Mouse (Mus musculus) spleen, adult 18-20 months (tissue): Measurements from ENCODE around the gene Clic4.

Experiments used
- DNase-seq, 2 experiments: peaks; one replicate each; pipeline ENCODE4 v3.0.0; 2022; ENCODE audit warnings: mixed read lengths in 2 of 2

The Clic4 gene

DNA sequence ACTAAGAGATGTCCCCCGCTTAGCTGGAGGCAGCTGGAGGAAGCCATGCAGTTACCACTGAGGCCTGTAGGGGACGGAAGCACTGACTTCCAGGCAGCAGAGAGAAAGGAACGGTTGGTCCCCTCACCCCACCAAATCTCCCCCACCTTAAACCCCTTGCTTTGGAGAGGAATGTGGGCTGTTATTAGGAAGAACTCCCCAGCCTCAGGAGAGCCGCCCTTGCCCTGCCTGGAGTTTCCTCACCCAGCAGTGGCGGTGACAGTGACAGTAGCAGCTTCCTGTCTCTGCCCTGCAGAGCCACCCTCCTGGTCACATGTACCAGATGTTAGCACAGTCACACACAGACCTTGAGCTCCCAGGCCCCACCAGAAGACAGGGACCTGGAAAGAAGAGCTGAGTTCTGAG is 93.5 kb downstream of the Clic4 start:
- peak; percentile 40 to 66 for DNase-seq

DNA sequence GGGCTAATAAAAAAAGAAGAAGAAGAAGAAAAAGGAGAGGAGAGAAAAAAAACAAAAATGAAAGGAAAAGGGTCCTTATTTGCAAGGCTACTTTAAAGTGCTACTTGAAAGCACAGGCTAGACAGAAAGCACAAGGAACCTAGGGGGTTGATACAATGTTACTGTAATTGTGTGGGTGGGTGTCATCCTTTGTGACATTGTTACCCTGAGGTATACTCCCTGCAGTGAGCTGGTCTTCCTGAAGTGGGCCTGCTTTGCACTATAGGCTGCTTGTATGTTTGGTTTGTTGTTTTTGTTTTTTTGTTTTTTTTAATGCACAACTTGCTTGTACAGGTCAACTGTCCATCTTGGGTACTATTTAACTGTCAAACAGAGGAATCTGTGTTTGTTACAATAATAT is 95.0 kb downstream of the Clic4 start:
- no peak for DNase-seq

DNA sequence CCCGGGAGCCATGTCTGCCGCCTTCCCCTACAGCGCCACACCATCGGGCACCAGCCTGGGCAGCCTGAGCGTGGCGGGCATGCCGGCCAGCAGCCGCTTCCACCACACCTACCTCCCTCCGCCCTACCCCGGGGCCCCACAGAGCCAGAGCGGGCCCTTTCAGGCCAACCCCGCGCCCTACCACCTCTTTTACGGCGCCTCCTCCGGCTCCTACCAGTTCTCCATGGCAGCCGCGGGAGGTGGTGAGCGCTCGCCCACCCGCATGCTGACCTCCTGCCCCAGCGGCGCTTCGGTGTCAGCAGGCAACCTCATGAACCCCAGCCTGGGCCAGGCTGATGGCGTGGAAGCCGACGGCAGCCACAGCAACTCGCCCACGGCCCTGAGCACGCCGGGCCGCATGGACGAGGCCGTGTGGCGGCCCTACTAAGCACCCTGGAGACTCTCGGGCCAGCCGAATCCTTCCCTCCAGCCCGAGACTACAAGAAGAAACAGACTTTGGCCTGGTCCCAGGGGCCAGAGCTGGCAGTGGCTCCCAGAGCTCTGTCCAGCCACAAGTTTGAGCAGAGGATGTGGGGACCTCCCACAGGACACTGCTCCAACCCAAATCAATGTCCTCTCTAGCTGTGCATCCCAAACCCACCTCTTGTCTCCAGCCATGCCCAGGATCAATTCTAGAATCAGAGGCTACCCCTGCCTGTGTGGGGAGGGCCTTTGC is 97.1 kb downstream of the Clic4 start:
- no peak for DNase-seq

DNA sequence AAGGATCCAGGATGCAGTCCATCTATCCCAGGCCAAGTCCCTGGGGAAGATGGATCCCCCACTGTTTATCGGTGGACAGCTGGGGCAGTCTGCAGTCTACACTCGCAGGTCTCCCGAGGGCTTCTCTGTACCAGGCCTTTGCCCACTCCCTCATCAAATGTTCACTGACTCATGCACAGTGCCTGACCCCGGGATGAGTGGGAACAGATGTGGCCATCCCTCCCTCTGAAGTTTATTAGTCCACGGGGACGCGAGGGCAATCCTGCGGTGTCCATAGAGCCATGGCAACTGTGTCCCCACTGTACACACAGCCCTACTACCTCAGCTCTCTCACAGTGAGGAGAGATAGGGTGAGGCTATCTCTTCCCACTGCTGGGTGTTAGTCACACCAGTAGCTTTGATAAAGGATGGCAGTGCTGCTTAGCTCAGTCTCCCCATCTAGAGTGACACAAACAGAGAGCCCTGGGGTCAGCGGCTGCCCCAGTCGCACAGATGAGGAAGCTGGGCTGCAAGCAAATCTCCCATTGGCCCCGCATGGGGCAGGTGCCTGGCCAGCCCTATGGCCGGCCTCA is 101.2 kb downstream of the Clic4 start:
- DNase-seq, result no peak

DNA sequence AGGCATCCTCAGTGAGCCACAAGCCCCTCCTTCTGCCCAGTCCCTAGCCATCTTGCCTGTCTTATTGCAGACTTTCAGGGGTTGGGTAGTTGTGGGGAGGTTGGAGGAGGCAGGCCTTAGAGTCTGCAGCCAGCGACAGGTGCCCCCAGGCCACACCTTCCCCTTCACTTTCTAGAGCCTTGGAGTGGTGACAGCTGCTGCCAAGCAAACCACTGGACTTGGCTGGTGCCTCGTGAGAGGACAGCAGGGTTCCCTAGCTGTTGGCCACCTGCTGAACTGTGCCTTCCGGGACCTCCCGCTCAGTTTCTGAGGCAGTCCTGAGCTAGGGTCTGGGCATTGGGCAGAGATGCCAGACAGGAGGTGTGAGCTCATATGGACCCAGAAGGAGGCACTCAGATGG is 103.1 kb downstream of the Clic4 start:
- no peak for DNase-seq

DNA sequence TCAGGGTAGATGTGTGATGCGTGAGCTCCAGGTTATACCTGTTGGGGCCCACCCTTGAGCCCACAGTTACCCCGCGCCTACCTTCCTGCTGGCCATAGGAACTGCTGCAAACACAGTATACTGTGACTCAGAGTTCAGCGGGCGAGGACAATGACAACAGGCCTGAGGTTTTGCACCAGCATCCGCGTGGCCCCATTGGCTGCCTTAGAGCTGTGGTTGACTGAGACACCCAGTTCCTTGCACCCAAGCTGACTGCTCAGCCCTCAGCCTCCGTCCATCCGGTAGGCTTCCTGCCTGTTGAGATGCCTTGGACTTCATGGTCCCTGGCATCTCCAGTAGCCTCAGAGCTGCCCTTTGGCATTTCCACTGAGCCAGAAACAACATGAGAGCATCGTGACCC is 103.5 kb downstream of the Clic4 start:
- DNase-seq, result no peak

DNA sequence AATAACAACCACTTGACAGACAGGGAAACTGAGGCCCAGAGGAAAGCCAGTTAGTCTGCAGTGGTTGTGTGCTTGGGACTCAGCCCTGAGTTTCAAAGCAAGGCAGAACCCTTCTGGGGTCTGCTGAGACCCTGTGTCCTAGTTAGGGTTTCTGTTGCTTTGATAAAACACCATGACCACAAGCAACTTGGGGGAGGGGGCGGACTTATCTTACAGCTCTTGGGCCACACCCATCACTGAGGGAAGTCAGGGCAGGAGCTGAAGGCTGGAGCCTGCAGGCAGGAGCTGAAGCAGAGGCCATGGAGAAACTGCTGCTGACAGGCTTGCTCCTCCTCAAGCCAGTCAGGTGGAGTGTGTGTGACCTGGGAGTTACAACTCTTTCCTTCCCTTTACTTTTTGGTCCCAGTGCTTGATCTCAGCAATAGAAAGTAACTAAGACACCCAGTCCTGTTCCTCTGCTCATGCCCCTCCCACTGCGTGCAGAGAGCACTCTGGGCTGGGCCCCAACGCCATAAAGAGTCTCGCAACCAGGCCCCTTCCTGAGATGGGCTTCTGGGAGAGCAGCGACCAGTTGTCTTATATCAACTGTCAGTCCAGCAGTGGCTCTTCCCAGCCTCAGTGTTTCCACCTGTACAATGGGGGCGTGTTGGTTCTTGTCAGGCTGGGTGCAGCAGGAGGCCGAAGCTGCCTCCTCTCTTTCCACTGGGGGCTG is 104.6 kb downstream of the Clic4 start:
- DNase-seq, result no peak

DNA sequence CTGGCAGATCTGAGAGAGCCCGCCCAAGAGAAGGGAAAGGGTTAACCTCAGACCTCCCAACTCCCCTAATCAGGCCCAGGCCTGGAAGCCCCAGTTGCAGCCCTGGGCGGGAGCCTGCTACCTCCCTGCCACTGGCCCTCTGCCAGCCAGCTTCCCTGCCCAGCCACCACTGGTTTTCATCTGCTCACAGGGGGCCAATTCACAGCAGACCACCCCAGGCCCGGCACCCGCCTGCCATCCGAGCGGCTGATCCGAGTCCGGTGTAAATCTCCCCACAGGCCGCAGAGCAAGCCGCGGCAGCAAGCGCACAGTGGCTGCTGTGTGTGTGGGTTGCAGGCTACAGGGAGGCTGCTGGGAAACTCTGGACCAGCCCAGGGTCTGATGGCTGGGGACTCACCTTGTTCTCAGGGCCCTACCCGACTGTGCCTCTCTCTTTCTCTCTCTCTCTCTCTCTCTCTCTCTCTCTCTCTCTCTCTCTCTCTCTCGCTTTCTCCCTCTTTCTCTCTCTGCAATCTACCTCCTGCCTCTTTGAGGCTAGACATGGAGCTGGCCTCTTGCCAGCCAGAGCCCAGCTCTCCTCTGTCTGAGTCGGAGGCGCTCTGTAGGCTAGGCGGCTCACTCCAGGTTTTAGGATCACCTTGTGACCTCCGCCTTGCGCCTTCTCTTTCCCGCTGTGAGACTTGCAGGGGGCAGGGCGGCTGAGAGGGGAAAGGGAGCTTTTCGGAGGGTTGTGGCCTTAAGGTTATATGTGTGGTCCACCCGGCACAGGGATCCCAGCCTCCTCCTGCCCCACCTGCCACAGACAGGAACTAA is 106.0 kb downstream of the Clic4 start:
- no peak for DNase-seq

DNA sequence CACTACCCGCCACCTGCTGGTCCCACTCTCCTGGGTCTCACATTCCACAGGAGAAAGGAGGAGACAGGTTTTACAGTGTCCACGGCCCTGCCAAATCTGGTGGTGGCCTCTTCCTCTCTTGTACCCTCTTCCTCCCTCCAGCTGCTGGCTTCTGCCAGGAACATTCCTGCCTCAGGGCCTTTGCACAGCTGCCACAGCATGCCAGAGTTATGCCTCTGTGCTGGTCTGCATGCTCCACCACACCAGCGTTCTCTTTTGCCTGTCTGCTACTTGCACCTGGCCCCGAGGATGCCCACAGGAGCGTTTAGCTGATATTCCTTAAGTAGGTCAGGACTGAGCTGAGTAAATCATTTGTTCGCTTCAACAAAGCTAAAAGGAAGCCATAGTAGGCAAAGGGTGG is 106.9 kb downstream of the Clic4 start:
- DNase-seq, result no peak
